Mouse (Mus musculus): ENCODE measurements around the gene Chrm4.

Chrm4 gene

DNA sequence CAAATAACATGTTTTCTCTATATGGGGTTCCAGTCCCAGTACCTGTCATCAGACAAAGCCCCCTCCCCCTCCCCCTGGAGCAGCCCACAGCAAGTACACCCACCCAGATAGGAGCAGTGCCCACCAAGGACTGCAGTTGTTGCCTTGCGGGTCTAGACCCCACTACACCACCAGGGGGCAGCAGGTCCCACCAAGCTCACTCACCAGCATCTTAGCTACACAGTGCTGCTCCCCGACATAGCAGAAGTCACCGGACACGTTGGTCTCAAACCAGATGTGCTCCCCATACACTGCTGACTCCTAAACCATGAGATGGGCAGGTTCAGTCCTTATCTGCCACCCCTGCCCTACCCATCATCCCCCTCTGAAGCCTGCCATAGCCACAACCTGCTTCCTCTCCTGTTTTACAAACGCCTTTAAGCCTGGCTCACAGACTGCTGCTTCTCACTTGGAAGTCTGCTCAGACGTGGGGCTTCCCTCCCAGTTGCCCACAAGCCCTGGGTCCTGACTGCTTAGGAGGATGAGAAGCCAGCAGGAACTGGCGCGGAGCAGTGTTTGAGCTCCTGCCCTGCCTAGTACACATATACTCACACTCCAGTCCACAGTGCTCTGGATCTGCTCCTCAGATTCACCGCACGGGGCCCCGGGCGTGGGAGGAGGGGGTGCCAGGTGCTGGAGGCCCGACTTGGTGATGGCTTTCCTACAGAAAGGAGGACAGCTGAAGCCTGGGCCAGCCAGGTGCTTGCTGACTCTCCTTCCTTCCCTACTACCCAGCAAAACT, 17.3 kb downstream of the Chrm4 start:
- DNase-seq, result peak; percentile 91

GRCm38 (mm10) chr2:91945483-91945882, 18.4 kb downstream of the Chrm4 start, which contains the start of gene Gm9821:
Gene Gm9821, plus strand, starts transcription at chr2:91945703.
- peak; percentile 35 for DNase-seq

GRCm38 (mm10) chr2:91946836-91947235, 19.8 kb downstream of the Chrm4 start:
- DNase-seq, result no peak

DNA sequence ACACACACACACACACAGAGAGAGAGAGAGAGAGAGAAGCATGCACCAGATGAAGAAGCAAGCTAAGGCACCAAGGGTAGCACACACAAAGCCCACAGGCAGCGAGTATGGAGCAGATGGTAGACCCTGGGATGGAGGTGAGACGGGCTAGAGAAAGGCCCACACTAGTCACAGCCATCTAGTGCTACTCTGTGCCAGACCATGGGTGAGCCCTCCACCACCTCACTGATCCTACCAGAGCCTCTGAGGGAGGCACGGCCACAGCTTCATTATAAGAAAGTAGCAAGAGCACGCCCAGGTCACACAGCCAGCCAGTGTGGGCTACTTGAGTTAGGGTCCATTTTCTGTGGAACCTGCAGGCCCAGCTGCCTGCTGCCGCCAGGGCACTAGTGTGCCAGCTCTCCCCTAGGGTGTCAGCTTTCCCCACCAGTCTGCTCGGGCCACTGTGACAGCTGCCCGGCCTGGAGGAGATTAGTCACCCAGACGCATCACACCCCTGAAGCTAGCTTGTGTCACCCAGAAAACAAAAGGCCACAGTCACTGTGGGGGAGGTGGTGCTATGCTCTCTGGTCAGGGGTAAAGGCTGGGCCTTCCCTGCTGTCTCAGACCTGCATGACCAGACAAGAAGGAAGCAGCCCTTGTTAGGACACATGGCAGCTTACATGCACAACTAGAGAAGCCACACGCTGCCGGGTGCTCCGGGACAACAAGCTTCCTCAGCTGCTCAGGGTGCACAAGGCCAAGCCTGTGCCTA, 20.5 kb downstream of the Chrm4 start:
- no peak for DNase-seq

DNA sequence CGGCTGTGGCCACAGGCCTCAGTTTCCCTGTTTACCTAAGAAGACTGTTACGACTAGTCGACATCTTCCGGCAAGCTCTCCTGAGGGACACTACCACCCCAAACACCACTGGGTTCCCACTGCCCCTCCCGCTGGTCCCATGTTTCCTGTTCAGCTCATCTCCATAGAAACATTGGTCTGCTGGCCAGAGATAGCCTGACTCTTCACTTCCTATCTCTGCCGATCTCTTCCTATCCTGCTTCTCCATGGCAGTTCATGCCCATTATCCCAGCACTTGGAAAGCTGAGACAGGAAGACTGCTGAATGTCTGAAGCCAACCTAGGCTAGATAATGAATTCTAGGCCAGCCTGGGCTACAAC, 21.1 kb downstream of the Chrm4 start:
- peak; percentile 37 for DNase-seq

DNA sequence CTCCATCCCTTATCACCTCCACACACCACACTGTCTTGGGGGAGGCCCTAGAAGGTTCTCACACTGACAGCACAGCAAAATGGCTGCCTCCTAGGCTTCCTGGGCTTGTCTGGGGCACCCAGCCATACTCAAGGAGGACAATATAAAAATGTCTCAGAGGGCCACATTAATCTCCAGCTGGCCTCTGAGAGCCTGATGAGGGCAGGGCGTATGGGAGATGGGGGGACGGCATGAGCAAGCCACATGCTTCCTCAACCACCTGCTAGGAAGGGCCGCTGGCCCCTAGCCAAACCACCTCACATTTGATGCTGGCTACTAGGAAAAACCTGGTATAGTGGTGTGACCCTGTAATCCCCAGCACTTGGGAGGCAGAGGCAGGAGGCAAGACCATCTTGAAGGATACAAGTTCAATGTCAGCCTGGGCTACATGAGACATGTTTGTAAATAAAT, 21.8 kb downstream of the Chrm4 start:
- DNase-seq, result peak; percentile 36

- DNase-seq, result peak; percentile 63
Observed at GRCm38 (mm10) chr2:91949411-91950274, 22.6 kb downstream of the Chrm4 start.

DNA sequence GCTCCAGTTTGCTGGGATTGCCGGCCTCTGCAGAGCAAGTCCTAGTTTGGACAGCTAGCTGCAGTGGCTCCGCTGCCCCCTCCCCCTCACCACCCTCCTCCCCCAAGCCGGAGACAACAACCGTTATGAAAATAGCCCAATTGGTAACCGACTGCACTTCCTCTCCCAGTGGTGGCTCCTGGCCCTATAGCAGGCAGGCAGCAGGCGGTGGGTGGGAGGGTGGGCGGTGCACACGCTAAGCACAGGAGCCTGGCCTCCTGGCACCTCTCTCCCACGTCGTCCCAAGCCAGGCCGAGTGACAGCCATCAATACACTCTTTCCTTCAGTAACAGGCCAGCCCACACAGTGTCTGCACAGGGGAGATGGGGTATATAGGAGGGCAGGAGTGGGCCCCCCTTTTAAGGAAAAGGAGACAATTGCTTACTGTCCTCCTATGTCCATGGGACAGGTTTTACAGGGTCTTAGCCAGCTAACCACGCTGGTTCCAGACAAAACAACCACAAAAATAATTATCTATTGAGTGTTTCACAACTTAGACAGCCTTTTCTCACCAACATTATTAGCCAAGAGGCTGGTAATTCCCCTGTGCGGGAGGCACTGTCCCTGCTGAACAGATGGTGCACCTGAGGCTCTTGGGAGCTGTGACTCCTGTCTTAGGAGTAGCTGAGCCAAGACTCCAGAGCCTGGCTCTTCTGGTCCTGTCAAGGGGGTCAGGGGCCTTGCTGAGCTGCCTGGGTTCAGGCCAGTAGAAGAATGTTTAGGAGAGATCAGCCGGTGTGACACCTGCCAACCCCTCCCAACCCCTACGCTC, 23.4 kb downstream of the Chrm4 start:
- peak; percentile 81 for DNase-seq

DNA sequence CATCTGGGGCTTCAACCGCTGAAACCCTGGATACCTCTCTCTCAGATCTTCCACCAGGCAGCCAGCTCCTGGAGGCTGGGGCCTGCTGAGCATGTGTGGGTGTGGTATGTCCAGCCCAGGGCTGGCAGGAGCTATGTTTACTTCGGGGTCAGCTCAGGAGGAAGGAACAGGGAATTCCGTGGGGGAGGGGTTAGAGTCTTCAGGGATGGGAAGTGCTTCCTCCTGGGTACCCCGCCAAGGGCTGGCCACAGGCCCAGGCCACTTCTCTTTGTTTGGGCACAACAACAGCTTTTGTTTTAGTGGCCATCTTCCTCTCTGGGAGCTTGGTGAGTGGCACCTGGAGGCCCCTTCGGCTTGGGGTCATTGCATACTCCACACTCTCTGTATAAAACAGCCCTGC, 26.8 kb downstream of the Chrm4 start:
- no peak for DNase-seq

GRCm38 (mm10) chr2:91955121-91955591, 28.1 kb downstream of the Chrm4 start:
- no peak for DNase-seq

- DNase-seq, result no peak
Observed at GRCm38 (mm10) chr2:91955875-91956274, 28.8 kb downstream of the Chrm4 start.

GRCm38 (mm10) chr2:91957096-91957495, 30.0 kb downstream of the Chrm4 start:
- DNase-seq, result peak; percentile 86

DNA sequence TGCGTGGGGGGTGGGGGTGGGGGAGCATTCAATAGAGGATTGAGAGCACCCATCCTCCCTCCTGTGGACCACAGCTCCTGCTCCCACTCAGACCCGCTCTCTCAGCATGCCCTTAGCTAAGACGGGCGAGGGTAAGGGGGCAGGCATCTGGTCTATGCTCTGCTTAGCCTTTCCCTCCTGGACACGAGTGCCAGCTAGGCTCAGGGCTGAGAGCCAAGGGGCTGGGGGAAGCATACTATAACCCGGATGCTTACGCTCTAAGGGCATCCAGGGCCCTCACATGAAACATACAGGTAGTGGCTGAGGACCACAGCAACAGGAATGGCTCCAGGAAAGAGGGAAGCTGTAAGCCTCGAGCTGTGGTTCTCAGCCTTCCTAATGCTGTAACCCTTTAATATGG, 31.0 kb downstream of the Chrm4 start:
- no peak for DNase-seq

GRCm38 (mm10) chr2:91958701-91959457, 31.8 kb downstream of the Chrm4 start:
- DNase-seq, result peak; percentile 81

DNA sequence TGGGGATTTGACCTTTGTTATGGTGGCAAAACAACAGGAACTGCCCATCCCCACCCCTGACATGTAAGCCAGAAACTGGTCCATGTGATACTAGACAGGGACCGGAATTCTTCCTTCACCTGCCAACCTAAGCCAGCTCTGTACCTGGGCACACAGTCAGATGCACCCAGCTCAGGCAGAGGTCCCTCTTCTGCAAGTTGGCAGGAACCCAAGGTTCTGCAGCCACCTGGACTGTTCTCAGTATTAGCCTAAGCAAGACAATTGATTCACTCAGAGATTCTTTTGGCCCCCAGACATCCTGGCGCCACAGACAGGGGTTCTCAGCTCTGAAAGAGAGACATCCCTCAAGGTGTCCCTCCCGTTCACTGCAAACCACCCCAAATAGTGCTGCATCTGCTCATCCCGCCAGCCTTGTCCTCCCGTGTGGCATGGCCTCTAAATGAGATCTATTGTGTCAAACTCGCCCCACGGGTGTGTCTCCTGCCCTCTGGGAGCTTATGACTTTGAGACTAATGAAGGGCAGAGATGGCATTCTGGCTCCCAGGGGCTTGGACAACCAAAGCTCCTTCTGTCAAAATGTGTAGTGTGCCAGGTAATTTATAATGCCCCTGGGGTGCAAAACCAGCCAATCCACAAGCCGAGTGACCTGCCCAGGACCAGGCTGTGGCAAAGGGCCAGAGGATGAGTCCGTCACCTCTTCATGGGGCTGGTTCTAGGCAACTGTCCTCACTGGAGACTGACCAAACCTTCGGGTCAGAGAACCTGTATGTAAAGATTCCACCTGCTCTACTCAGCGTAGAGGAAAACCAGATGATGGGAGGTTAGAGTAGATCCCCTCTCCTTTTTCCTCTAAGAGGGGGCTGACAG, 32.7 kb downstream of the Chrm4 start:
- no peak for DNase-seq

DNA sequence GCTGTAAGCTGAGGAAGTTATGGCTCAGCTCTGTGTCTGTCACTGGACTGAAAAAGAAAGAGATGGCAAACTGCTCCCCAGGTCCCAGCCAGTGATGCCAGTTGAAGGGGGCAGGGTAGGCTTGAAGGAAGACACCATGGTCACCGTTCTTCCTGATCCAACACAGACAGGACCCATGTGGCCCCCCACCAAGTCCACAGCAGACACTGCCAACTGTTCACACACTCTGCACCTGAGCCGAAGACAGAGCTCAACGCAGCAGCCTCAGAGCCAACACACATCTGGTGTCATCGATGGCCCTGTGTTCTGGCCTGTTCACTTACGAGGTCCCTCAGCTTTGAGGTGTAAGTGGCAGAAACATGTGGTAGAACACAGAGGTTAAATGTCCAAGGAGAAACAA, 33.4 kb downstream of the Chrm4 start:
- no peak for DNase-seq

DNA sequence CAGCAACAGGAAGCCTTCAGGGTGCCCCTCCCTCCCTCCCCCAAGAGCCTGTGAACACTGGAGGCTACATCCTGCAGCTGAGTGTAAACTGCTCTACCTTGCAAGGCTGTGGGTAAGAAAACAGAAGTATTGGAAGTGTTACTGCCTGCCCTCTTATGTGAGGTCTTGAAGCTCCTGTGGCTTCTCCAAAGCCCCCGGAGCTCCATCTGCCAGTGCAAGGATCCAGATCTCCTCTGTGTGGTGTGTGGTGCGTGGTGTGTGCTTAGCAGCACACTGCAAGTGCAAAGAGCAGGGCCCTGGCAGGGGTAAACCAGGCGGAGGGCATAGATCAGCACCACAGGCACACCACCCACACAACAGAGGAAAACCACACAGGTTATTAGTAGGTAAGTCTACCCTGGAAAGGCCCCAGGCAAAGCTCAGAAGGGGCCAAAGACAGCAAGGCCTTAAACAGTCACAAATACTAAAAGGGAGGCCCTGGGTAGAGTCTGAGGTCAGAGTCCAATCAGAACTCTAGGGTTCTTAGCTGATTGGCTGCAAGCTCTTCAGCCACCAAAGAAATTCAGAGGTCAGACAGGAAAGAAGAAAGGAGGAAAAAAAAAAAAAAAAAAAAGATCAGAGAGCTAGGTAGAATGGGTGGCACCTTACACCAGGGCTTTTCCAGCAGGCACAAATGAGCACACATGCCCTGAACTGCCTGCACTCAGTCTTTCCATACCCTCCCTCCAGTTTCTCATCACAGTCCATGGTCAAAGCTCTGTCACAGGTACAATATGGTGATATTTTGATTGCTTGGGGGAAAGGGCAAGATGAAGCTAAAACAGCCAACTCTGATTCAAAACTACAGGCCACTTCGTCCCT, 35.1 kb downstream of the Chrm4 start:
- DNase-seq, result peak; percentile 62

GRCm38 (mm10) chr2:91962864-91963401, 35.9 kb downstream of the Chrm4 start:
- peak; percentile 61 for DNase-seq

DNA sequence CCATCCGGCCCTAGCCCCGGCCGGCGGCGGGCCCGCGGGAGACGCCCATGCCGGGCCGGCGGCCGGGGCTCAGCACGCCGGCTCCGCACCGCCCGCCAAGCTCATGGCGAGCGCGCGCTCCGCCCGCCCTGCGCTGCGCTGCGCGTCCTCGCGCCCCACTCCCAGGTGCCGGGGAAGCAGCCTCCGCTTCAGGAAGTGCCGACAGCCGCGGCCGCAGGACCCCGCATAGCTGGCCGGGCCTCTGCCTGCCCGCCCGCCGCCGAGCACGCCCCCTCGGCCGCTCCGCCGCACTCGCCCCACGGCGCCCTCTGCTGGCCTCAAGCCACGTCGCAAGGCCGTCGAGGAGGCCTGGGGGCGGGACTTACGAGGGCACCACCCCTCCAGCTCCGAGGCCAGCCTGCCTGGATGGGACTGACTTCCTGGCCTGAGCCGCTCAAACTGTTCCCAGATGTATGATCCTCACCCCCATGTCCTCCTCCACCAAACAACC, 36.4 kb downstream of the Chrm4 start:
- DNase-seq, result peak; percentile 96

Measured in thymus, postnatal 14 days (tissue).